Mouse (Mus musculus) hindbrain, embryonic 13.5 days (tissue): ENCODE data around the gene Sema3e. TPM values are rescaled to one million over a fixed set of nuclear protein-coding genes. Genes with fewer than 3 reads are reported as not detected.

Experiments used
- ATAC-seq: fragments of 200-750 bp; cut with Nextera tagmentation; 2 replicates; pipeline ENCODE4 v1.8.0; 2017; ENCODE audit warnings: moderate TSS enrichment; ENCODE audit not compliant: low FRiP score
- H3K27ac ChIP-seq: fragments of 300-500 bp; sonication (generic); 2 replicates; pipeline ENCODE4 v1.5.1; 2015; ENCODE audit warnings: inconsistent platforms, mild to moderate bottlenecking, moderate library complexity
- H3K27me3 ChIP-seq: fragments of 300-500 bp; sonication (generic); 2 replicates; pipeline ENCODE4 v1.6.1; 2015; ENCODE audit warnings: mild to moderate bottlenecking, inconsistent platforms
- H3K36me3 ChIP-seq: fragments of 300-500 bp; sonication (generic); 2 replicates; pipeline ENCODE4 v1.6.1; 2015; ENCODE audit warnings: mild to moderate bottlenecking, inconsistent platforms
- H3K4me1 ChIP-seq: fragments of 300-500 bp; sonication (generic); replicated peaks from 2 replicates; pipeline ENCODE4 v1.6.1; 2015; ENCODE audit warnings: inconsistent platforms
- H3K4me2 ChIP-seq: fragments of 300-500 bp; sonication (generic); 2 replicates; pipeline ENCODE4 v1.6.1; 2015; ENCODE audit warnings: inconsistent platforms, mild to moderate bottlenecking, moderate library complexity
- H3K4me3 ChIP-seq: fragments of 300-500 bp; sonication (generic); 2 replicates; pipeline ENCODE4 v1.5.1; 2015; ENCODE audit warnings: mild to moderate bottlenecking, inconsistent platforms
- H3K9ac ChIP-seq: fragments of 300-500 bp; sonication (generic); 2 replicates; pipeline ENCODE4 v1.6.1; 2015; ENCODE audit warnings: mild to moderate bottlenecking, inconsistent platforms
- H3K9me3 ChIP-seq: fragments of 300-500 bp; sonication (generic); 2 replicates; pipeline ENCODE4 v1.6.1; 2016; ENCODE audit warnings: inconsistent platforms
- WGBS: fragments of 180-500 bp; shearing (Covaris S2); methylation state at CpG from one replicate; pipeline ENCODE4 v1.1.7; 2015; 5-methylcytosine and 5-hydroxymethylcytosine counted together
- polyA plus RNA-seq: library from polyadenylated mRNA; unstranded; fragments of >200 nt; fragmentation: Nextera tagmentation; extraction: Ambion mirVana; gene quantifications from 2 replicates; pipeline ENCODE4 v1.2.1, GENCODE M21; 2015

The Sema3e gene
- polyA plus RNA-seq, 1 experiment from 2014 or later, result 4.7 TPM

DNA sequence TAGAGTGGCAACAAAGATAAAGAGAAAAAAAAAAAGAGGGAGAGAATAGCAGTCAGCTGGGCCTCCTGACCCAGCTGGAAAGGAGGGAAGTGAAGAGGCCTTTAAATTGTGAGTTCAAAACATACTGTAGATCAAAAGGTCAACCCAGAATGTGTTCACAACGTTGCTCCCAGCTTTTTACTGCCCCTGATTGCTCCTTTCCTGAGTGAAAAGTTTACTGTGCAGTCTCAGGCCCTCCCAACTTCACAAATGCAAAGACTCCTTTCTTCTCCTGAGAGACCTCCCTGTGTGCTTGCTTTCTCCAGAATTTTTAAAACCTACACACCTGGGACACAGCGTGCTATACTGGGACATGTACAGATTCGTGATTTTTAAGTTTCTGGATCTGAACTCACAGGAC lies 8.2 kb downstream of the Sema3e start:
- WGBS, result 34% methylated on average over 3 of the region's 3 CpGs

GRCm38 (mm10) chr5:14038813-14039496 lies 13.9 kb downstream of the Sema3e start:
- Histone ChIP-seq H3K4me3 (peak overlapping the region; percentile 24), H3K4me2 (peak overlapping the region; percentile 44), H3K27ac (peak overlapping the region; percentile 71), H3K27me3 (no peaks in the 10 kb centered on the region), H3K36me3 (no peaks in the 10 kb centered on the region), H3K9me3 (no peaks in the 10 kb centered on the region), H3K9ac (peak overlapping the region; percentile 51), H3K4me1 (peaks cover 12% of the 10 kb centered on the region)
- ATAC-seq, result peak; percentile 89
- WGBS, result 9% methylated on average over 9 of the region's 9 CpGs

More for the DNA sequence above, 8.2 kb downstream of the Sema3e start:
- Histone ChIP-seq H3K36me3 (no peaks in the 10 kb centered on the region), H3K9ac (no peak overlapping the region), H3K27ac (no peak overlapping the region), H3K4me2 (no peak overlapping the region), H3K9me3 (no peaks in the 10 kb centered on the region), H3K4me1 (no peaks in the 10 kb centered on the region), H3K27me3 (no peaks in the 10 kb centered on the region), H3K4me3 (no peak overlapping the region)
- no peak for ATAC-seq

DNA sequence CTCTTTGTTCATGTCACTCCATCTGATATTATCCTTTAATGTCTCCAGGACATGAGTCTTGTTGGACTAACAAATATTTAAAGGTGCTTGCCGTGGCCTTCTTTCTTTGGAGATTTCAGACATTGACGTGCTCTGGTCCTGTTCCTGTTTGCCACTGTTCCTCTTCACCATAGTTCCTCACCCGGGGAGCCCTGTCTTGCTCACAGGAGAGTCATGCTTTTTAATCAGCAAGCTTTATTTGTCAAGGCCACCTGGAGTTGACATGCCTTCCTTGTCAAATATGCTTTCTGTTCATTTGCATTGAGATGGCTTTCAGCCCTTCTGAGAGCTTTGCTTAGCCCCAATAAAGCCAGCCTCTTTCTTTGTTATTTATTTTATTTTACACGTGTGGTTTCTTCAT lies 15.1 kb downstream of the Sema3e start:
- H3K36me3 ChIP-seq, result no peaks in the 10 kb centered on the region
- H3K27ac ChIP-seq, result peak overlapping the region; percentile 9; the same call in 1 of the 2 replicates
- H3K27me3 ChIP-seq, result no peaks in the 10 kb centered on the region
- H3K4me3 ChIP-seq, result no peak overlapping the region
- H3K4me1 ChIP-seq, result peaks cover 12% of the 10 kb centered on the region
- no peak for ATAC-seq
- 16% methylated on average over 4 of the region's 4 CpGs for WGBS
- H3K9ac ChIP-seq, result no peak overlapping the region
- H3K4me2 ChIP-seq, result no peak overlapping the region
- H3K9me3 ChIP-seq, result no peaks in the 10 kb centered on the region

- WGBS, result 88% methylated on average over 5 of the region's 5 CpGs
- H3K4me1 ChIP-seq, result peaks cover 12% of the 10 kb centered on the region
- H3K9me3 ChIP-seq, result no peaks in the 10 kb centered on the region
- ATAC-seq, result no peak
- H3K27ac ChIP-seq, result no peak overlapping the region
- H3K9ac ChIP-seq, result no peak overlapping the region
- no peak overlapping the region for H3K4me2 ChIP-seq
- no peak overlapping the region for H3K4me3 ChIP-seq
- no peaks in the 10 kb centered on the region for H3K36me3 ChIP-seq
- no peaks in the 10 kb centered on the region for H3K27me3 ChIP-seq
These were observed 18.0 kb downstream of the Sema3e start for GRCm38 (mm10) chr5:14043116-14043515.

- Histone ChIP-seq H3K9ac (no peak overlapping the region), H3K27me3 (no peaks in the 10 kb centered on the region), H3K36me3 (no peaks in the 10 kb centered on the region), H3K27ac (no peak overlapping the region), H3K9me3 (no peaks in the 10 kb centered on the region), H3K4me3 (no peak overlapping the region), H3K4me1 (peaks cover 9% of the 10 kb centered on the region), H3K4me2 (no peak overlapping the region)
- 86% methylated on average over 6 of the region's 6 CpGs for WGBS
- ATAC-seq, result no peak
These were observed 18.9 kb downstream of the Sema3e start for GRCm38 (mm10) chr5:14043983-14044382.

GRCm38 (mm10) chr5:14048660-14049059 lies 23.6 kb downstream of the Sema3e start:
- no peaks in the 10 kb centered on the region; the same call in 1 of the 2 replicates for H3K4me1 ChIP-seq
- ATAC-seq, result no peak
- H3K9me3 ChIP-seq, result no peaks in the 10 kb centered on the region
- H3K9ac ChIP-seq, result no peak overlapping the region
- H3K4me3 ChIP-seq, result no peak overlapping the region
- H3K27ac ChIP-seq, result no peak overlapping the region
- WGBS, result 54% methylated on average over 7 of the region's 7 CpGs
- H3K36me3 ChIP-seq, result no peaks in the 10 kb centered on the region
- no peaks in the 10 kb centered on the region for H3K27me3 ChIP-seq
- H3K4me2 ChIP-seq, result no peak overlapping the region

GRCm38 (mm10) chr5:14054472-14054871 lies 29.4 kb downstream of the Sema3e start:
- WGBS, result 68% methylated on average over 5 of the region's 5 CpGs
- no peak overlapping the region for H3K4me2 ChIP-seq
- no peaks in the 10 kb centered on the region for H3K9me3 ChIP-seq
- no peak overlapping the region for H3K4me3 ChIP-seq
- no peaks in the 10 kb centered on the region for H3K4me1 ChIP-seq
- no peaks in the 10 kb centered on the region for H3K27me3 ChIP-seq
- no peaks in the 10 kb centered on the region for H3K36me3 ChIP-seq
- H3K9ac ChIP-seq, result no peak overlapping the region
- no peak for ATAC-seq
- no peak overlapping the region for H3K27ac ChIP-seq

DNA sequence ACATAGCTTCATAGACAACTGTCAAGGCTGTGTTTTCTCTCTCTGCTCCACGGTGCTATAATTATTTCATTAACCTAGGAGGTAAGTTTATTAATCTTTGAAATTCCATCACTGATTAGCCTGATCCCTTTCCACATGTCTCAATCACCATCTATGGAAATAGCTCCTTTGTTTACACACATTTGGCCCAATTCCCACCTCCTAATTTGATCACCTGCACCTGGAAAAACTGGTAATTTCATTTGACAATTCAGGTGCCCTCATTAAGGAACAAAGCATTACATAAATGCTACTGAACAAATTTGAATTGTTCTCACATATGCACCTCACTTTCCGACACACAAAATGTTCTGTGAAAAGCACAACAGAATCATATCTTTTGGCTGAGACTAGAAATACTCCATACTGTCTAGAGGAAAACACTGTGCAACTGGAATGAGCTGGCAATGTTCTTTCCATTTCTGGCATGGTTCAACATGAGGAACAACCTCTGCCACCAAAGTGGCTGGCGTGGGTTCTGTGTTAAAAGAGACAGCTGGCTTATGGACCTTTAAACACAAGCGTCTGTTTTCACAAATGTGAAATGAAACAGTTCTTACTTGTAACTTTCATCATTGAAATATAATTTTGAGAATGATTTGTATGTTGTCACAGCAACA lies 34.9 kb downstream of the Sema3e start:
- Histone ChIP-seq H3K9ac (no peak overlapping the region), H3K4me3 (no peak overlapping the region), H3K27me3 (no peaks in the 10 kb centered on the region), H3K36me3 (no peaks in the 10 kb centered on the region), H3K4me2 (no peak overlapping the region), H3K4me1 (no peaks in the 10 kb centered on the region), H3K9me3 (no peaks in the 10 kb centered on the region), H3K27ac (no peak overlapping the region)
- no peak for ATAC-seq
- 80% methylated on average over 4 of the region's 4 CpGs for WGBS

- Histone ChIP-seq H3K27ac (no peak overlapping the region), H3K4me2 (no peak overlapping the region), H3K9me3 (no peaks in the 10 kb centered on the region), H3K9ac (no peak overlapping the region), H3K27me3 (no peaks in the 10 kb centered on the region), H3K36me3 (no peaks in the 10 kb centered on the region), H3K4me3 (no peak overlapping the region), H3K4me1 (no peaks in the 10 kb centered on the region)
- ATAC-seq, result no peak
- 44% methylated on average over 4 of the region's 4 CpGs for WGBS
These were observed 37.9 kb downstream of the Sema3e start for GRCm38 (mm10) chr5:14062918-14063481.

DNA sequence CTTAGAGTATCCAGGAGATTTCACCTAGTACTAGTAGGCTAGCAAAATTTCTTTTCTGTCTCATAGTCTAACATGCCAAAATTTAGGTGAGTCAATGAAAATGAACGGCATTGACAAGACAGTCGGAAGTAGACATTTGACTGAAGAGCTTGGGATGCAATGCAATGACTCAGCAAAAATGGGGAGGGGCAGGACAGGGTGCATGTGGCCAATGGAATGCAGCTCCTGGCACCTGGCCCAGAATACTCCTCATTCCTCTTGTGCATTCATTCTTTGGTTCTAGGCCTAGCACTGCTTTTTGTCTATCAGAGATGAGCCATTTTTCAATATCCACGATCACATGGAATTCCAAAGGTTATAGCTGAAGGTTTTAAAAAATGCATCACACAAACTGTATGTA lies 48.1 kb downstream of the Sema3e start:
- no peak overlapping the region for H3K4me3 ChIP-seq
- H3K4me2 ChIP-seq, result no peak overlapping the region
- no peaks in the 10 kb centered on the region for H3K4me1 ChIP-seq
- no peaks in the 10 kb centered on the region for H3K36me3 ChIP-seq
- no peaks in the 10 kb centered on the region for H3K9me3 ChIP-seq
- no peak overlapping the region for H3K9ac ChIP-seq
- H3K27me3 ChIP-seq, result no peaks in the 10 kb centered on the region
- 91% methylated on average over 3 of the region's 3 CpGs for WGBS
- no peak overlapping the region for H3K27ac ChIP-seq
- no peak for ATAC-seq

- H3K4me3 ChIP-seq, result no peak overlapping the region
- no peak overlapping the region for H3K9ac ChIP-seq
- H3K27ac ChIP-seq, result no peak overlapping the region
- 96% methylated on average over 2 of the region's 2 CpGs for WGBS
- peaks cover 7% of the 10 kb centered on the region for H3K4me1 ChIP-seq
- no peak for ATAC-seq
- no peaks in the 10 kb centered on the region for H3K9me3 ChIP-seq
- H3K4me2 ChIP-seq, result no peak overlapping the region
- no peaks in the 10 kb centered on the region for H3K36me3 ChIP-seq
- H3K27me3 ChIP-seq, result no peaks in the 10 kb centered on the region
These were observed 63.0 kb downstream of the Sema3e start for GRCm38 (mm10) chr5:14088100-14088499.

GRCm38 (mm10) chr5:14089875-14090608 lies 65.0 kb downstream of the Sema3e start:
- WGBS, result 75% methylated on average over 9 of the region's 9 CpGs
- H3K4me1 ChIP-seq, result peaks cover 7% of the 10 kb centered on the region
- ATAC-seq, result no peak
- no peak overlapping the region for H3K9ac ChIP-seq
- no peak overlapping the region for H3K4me2 ChIP-seq
- no peaks in the 10 kb centered on the region for H3K9me3 ChIP-seq
- no peak overlapping the region for H3K4me3 ChIP-seq
- no peak overlapping the region for H3K27ac ChIP-seq
- no peaks in the 10 kb centered on the region for H3K36me3 ChIP-seq
- H3K27me3 ChIP-seq, result no peaks in the 10 kb centered on the region
